Mouse (Mus musculus) cerebellum, adult 8-10 months (tissue): ENCODE results near the gene Neurog3.

Experiments
- DNase-seq: peaks from one replicate; pipeline ENCODE4 v3.0.0; 2022

Gene Neurog3

DNA sequence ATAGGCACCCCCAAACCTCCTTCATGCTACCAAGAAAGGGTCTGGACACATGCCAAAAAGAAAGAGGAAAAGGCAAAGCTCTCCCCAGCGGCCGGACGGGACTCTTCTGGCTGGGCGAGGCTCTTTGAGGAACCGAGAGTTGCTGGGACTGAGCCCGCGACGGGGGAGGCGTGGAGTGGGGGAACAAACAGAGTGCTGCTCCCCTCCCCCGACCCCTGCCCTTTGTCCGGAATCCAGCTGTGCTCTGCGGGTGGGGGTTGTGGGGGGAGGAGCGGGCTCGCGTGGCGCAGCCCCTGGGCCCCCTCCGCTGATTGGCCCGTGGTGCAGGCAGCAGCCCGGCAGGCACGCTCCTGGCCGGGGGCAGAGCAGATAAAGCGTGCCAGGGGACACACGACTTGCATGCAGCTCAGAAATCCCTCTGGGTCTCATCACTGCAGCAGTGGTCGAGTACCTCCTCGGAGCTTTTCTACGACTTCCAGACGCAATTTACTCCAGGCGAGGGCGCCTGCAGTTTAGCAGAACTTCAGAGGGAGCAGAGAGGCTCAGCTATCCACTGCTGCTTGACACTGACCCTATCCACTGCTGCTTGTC lies at the start of gene Neurog3:
TSS of gene Neurog3 (plus strand) at position 400 of the 591 bp plus-strand sequence.
- DNase-seq = no peak

DNA sequence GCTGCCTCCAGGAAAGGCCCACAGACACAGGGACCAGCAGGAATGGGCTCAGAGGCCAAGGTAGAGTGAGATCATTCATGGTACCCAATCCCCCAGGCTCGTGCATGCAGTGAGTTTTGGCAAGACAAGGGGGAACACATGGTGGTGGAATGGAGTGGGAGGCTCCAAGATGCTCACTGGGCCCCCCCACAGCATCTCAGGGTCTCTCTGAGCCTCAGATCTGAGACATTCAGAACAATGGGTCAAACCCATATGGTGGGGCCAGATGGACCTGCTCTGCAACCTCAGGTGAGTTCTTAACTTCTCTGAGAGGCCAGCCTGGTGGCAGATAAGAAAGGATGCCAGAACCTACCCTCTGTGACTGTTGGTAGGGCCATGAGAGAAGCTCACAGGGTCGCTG lies 46.8 kb upstream of the Neurog3 start:
- no peak for DNase-seq

DNA sequence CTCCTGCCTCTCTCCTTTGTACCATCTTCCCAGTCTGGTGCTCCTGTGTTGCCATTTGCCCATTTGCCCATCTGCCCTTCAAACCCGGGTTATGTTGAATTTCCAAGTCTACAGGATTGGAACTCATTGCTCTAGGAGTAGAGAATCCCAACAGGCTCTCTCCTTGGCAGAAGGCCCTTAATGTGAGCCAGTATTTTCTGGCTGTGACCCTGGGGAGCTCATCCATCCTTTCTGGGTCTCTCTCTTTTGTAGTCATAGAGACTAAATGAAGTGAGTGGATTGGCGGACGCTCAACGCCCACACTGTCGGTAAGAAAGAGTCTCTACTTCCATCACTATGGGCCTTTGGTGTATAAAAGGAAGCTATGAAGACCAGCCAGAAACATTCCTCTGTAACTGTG lies 46.1 kb upstream of the Neurog3 start:
- no peak for DNase-seq

DNA sequence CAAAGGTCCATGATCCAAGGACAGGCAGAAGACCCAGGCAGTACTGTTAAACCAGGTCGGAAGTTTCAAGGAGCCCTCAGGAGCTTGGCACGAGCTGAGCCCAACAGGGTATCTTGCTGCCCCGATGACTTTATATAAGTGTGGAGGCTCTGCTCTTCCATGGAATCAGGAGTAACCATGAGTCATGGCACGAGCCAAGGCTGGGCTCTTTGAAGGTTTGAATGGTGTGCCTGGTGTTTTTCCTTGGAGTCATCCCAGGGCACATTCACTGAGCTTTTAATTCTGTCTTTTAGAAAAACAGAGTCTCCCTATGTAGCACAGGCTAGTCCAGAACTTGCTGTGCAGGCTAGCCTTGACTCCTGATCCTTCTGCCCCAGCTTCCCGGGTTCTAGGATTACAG lies 44.5 kb upstream of the Neurog3 start:
- no peak for DNase-seq

DNA sequence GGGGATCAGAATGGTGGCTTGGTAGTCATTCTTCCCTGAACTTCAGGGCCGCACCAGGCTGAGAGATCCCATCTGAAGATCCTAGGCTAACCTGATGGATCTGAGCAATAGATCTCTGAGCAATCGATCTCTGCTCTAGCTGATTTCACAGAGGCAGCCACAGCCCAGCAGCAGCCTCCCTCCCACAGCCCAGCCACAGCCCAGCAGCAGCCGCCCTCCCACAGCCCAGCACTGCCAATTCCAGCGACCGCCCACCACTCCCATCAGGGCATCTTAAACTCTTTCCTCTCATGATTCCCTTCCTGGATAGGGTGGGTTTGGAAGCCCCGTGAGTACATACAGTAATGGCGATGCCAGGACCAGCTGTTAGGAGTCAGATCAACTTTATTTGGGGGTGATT lies 43.8 kb upstream of the Neurog3 start:
- DNase-seq = no peak

DNA sequence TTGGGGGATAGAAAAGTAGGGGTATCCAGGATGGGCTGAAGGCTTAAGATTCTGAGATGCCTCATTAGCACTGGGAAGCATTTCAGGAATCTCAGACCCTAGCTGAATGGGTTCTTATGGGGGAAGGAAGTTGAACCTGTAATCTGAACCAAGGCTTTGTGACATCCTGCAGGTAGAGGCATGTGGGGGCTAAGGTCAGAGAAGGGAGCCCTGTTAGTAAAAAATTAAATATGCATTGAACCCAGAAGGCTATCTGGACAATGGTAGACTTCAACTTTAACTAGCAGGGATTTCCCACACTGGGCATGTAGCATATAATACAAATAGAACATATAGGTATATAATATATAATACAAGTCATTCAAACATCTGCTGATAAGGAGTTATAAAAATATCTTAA lies 43.4 kb upstream of the Neurog3 start:
- no peak for DNase-seq

DNA sequence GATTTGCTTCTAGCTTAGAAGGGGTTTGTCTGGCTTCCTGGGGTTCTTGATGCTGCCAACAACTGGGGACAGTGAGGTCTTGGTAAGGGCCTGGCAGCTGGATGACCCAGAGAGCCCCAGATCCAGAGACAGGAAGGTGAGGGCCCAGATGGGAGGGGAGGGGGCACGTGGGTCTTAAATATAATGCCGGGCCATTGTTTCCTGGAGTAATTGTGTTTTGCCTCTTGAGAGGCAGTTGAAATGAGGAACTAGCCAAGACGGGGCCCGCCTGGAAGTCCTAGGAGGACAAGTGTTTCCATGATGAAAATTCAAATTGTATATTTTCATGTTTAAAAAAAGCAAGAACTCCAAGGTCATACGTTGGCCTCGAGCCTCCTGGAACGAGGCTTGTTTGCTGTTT lies 39.0 kb upstream of the Neurog3 start:
- no peak for DNase-seq

DNA sequence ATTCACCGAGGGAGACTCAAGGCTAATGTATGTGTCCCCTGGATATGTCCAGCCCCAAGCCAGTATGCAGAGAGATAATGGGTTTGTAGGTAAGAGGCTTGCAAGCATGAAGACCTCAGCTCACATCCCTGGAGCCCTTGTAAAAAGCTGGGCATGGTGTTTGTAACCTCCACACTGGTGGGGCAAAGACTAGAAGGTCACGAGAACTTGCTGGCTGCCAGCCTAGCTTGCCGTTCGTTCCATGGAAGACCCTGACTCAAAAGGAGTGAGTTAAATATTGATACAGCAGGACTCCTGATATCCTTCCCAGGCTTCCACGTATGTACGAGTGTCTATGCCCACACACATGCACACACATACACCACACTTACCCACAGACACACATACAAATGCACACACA lies 38.5 kb upstream of the Neurog3 start:
- DNase-seq = no peak

DNA sequence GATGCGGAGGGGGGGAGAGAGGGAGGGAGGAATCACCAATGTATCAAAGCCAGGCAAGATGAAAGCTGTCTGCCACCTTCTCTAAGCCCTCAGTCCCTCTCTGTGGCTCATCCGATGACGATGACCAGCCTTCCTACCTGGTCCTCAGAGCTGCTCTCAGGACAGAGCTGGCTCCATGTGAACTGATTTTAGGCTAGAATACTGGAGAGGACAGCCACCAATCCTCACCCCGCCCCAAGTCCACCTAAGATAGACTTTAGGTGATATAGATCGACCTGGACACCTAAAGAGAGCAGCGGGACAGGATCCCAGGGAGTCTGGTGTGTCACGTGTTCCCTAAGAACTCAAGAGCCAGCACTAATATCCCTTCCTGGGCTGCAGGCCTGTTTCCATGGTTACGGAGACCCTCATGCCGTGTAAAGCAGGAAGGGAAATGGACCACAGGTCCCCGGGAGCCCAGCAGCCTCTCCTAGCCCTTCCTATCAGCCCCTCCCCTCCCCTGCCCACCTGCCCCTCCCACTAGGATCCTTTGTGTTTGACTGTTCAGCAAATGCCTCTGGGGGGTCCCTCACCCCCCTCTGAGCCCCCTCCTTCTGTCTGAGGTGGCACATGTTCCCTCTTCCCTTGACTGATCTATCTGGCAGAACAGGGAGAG lies 33.0 kb upstream of the Neurog3 start:
- DNase-seq = no peak

DNA sequence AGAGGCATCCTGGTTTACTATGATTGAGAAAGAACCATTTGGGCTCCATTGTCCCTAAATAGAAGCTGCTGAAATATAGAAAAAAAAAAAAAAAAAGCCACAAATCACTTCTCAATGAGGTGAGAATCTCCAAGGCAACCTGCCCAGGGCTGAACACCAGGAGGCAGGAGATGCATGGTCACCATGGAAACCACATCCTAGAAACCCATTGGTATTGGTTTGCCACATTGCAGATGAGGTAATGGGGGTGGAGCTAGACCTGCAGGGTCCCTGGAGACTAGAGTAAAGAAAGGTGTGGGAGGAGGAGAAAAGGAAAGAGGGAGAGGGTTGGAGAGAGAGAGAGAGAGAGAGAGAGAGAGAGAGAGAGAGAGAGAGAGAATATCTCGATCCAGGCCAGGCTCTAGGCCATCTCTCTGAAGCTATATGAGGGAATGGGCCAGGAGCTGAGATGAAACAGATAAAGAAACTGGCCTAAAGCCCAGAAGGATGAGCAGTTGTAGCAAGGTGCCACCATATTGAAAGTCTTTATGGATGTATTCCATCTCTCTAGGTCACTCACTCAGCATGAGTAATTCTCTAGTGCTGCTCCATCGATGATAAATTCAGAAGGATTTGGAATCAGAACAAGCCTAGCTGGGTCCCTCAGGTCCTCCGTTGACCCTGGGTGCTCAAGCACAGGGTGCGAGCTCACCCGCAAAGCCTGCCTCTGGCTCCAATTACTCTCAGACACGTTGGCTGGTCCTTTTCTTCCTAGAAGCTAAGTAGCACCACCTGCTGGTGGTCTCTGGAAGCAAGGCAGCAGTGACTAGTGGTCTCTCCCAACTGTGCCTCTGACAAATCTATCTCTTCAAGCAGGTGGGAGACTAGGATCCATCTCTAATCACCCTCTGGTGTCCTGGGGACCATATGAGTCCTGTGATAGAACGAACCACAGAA lies 31.1 kb upstream of the Neurog3 start:
- peak; percentile 81 for DNase-seq

DNA sequence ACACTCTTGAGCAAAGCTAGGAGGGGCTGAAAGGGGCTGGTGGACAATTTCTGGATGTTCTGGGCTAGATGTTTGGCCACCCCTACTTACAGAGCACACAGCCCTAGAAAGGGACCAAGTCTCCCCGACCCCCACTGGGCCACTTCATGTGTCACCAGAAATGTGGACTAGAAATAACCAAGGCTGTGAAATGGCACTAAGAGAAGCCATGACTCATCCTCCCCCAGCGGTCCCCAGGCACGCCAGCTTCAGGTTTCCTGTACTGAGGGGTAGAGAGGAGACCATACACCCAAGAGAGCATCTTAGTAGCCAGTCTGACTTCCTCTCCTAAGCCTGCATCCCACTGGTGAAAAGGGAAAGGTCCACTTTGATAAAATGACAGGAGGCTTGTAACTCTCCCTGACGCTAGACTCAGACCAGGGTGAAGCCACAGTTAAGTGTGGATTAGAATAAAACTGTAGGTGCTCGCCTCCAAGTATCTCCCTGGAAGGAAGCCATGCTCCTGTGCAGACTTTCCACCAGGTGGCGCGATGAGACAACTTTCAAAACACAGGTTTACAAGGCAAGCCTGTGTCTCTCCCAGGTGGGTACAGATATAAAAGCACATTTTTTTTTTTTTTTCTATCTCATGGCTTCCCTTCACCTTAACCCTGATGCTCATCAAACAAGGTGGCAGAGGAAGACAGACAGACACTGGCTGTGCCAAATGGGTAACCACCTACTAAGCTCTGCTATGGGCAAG lies 27.9 kb upstream of the Neurog3 start:
- peak; percentile 78 for DNase-seq

DNA sequence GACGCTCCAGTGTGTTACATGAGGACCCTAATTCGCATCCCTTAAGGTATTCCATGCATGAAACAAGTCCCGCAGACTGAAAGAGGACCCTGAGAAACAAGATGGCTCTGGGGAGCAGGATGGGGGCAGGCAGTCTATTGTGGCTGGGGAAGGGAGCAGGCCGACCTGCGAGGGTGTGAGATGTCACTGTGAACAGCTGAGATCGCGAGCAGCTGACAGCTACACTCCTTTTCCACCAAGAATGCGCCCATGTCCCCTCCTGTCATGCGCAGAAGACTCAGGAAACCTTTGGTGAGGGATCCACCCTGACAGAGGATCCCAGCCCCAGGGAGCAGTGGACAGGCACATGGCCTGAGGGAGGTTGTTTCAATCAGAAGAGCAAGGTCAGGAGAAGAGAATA lies 25.8 kb upstream of the Neurog3 start:
- no peak for DNase-seq

DNA sequence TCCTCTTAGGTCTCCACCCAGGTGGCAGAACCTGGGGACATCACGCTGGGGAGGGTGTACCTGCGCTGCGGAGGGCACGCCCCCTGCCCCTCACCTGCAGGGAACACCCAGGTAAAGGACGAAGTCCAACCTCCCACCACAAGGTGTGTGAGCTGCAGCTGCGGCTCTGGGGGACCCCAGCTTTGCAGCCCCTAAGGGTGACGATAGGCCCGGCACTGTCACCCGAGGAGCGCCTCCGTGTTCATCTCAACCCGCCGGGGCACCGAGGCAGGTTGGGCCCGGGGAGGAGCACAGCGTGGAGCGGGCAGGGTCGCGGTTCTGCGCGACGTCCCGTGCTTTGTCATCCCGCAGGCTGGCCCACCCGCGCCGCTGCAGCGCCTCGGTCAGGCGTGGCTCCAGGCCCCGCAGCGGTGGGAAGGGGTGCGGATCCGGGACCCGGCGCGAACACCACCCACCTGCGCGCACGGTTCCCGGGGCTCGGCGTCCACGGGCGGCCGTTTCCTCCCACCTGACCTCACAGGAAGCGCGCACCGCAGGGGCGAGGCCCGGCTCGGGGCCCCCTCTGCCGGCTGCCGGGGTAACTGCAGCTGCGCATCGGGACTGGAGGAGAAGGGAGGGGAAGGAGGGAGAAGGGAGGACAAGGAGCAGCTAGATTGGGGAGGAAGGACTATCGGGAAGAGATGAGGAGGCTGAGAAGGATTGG lies 22.2 kb upstream of the Neurog3 start:
- peak; percentile 96 for DNase-seq

DNA sequence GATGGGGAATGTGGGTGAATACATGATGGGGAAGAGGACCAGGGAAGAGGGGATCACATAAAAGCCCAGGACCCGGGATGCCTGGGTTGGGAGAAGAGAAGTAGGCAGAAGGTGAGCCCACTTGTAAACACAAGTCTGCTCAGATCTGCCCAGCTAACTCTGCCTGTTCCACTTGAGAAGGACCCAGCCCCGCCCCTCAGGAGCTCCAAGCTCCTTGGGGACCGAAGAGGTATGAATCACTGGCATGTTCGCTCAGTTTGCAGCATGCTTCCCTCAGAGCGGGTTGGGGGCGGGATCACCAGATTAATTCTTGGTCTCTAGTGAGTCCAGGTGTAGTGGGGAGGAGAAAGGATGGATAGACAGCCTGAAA lies 21.7 kb upstream of the Neurog3 start:
- DNase-seq = no peak

DNA sequence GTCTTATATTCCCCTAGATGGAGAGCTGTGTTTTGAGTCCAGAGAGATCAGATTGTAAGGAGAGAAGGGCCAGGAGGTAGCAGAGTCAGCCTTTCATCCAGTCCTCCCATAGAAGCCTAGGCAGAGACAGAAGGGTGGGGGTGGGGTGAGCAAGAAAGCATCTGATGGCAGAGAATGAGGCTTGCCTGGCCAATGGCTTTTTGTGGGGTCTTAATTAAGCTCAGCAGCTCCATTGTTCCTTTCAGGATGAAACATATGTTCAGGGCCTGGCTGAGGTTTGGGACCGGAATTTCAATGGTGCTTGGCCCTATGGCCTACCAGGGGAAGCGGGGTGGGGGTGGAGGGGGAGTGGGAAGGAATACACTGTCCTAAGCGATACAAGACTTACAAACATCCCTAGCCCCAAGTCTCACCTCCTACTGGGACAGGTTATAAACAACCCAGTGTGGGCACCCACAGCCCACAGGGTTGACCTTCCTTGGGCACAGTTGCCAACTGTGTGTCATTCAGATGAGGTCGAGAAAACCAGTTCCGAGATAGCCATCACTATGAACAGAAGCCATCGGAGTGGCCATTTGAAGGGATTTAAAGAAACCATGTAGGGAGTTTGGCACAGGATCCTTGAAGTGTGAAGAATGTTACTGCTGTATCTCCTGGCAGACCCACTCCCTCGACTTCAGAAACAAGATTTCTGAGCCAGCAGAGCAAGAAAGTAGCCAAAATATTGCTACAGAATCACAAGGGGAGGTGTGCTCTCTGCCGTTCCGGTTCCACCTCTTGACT lies 18.8 kb upstream of the Neurog3 start:
- no peak for DNase-seq

DNA sequence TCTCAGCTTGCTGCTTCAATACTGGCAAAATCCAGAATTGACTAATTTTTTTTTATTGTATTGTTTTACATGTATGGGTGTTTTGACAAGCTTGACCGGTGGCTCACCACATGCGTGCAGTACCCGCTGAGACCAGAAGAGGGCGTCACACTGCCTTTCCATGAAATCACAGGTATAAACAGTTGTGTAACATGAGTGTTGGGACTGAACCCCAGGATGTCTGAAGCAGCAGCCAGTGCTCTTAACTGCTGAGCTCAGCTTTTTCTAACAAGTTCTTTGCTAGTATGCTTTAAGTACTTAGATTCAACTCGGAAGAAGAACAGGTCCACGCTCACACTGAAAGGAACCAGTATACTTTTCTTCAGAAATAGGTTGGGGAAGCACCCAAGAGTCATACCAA lies 5.8 kb upstream of the Neurog3 start:
- no peak for DNase-seq

DNA sequence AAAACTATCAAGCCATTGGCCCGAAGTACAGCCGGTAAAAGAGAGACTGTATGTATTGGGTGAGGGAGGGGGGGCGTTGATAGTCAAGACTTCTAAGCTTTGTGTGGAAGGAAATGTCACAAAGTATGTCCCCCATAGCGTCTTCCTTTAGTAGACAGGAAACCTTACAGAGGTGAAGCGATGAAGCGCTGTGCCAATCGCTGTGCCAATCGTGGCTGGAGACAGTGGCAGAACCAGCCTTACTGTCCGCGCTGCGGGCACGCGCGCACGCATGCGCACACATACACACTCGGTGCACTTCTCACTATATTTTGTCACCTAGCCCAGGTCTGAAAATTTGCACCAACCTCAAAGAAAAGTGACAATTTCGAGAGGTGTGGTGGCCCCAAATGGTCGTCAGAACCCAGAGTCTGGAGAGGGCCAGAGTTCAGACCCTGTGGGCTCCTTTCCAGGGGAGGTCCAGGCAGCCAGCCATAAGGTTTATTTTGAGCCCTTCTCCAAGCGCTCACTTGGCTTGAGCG lies 5.1 kb upstream of the Neurog3 start:
- DNase-seq = no peak

DNA sequence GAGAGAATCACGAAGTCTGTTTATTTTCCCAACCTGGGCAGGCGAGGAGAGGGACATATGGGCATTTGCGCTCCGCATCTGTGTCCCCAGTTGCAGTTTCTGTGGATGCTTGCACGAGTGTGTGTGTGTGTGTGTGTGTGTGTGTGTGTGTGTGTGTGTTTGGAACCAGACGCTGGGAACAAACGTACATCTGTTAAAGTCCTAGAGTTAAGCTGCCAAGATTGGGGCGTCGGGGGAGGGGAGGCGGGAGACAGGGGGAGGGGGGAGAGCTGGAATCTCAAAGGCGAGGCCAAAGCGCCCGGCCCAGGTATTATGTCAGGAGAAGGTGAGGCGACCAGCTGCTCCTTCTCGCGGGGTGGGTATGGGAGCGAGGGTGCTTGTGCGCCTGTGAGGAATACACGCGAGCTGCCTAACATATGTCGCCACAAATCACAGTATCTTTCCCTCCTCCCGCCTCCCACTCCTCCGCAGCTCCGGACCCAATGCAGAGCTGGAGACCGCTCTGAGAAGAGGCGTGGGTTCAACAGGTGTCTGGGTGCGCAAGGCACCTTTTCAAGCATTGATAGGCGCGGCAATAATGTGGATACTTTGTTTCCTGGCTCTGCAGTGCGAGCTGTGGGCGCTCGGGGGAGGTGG lies 4.5 kb upstream of the Neurog3 start:
- DNase-seq = no peak

DNA sequence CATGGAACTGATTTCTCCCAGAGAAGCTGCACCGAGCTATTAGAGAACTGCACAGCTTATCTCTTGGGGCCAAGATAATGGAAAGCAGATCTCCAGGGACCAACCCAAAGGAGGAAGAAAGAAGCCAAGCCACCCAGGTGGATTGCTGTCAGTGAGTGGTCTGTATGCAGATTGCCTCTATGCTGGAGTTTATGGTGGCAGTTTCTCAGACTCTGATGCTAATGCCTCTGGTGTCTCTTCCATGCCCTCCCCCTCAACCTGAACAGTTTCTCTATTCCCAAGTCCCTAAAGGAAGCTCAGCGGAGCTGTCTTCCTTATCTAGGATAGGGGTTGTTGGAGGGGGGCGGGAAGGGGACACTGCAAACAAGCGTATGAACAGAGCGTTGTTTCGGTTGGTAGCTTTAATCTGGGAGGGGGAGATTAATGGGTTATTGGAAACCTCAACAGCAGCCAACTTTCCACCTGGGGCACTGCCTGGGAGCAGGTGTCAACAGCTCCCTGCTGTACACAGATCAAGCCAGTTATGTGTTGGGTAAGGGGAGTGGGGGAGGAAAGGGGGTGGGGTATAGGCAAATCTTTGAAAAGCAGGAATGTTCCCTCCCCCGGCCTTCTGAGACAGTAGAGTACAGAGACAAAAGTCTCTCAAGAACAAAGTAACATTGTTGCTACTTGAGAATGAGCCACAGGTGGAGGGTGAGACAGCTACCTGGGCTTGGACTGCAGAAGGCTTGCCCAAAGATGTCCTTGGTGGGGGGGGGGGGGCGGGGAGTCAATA lies 3.0 kb downstream of the Neurog3 start:
- DNase-seq = no peak

DNA sequence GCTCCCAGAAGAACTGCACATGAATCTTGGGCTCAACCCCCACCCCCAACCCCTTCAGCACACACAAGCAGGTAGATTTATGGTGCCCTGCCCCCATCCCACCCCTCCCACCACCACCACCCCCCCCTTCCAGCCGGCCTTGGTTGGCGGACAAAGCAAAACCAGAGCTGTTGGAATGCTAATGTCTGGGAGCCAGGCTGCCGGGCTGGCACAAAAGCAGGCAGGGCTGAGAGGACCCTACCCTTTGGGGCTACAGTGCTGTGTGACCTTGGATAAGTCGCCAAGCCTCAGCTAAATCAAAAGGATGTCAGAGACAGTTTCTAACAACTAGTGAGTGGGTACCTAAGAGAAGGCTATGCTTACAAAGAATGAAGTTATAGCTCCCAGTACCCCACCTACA lies 4.3 kb downstream of the Neurog3 start:
- no peak for DNase-seq
